Comparison of ENCODE assay signal across 7 mouse cellular contexts in genomic region chr19:29251191-29251957, GRCm38 (mm10). TPM values are rescaled to one million over a fixed set of nuclear protein-coding genes. Genes with fewer than 3 reads are reported as not detected.
DNase-seq lines count a peak whose midpoint lies in the region; ATAC-seq lines count a peak whose summit lies in the region.

Gene Jak2 (plus strand): TSS chr19:29251828.

- H3K27me3 ChIP-seq in intestine, embryonic 16.5 days (replicated peaks; ENCODE audit: control insufficient read depth, insufficient read depth, low read length), result no peaks in the 10 kb centered on the region
- 0 out of 2 replicates have a peak, but pooled peaks cover 3% of the 10 kb centered on the region for H3K27me3 ChIP-seq in limb, embryonic 10.5 days (ENCODE audit: low read depth, poor library complexity, severe bottlenecking)
- H3K27me3 ChIP-seq in midbrain, embryonic 12.5 days, result no peaks in the 10 kb centered on the region

- H3K4me3 ChIP-seq in intestine, embryonic 16.5 days (ENCODE audit: low read length), result peak within 1 kb of the TSS; percentile 97
- peak within 1 kb of the TSS; percentile 88 for H3K4me3 ChIP-seq in limb, embryonic 10.5 days
- peak within 1 kb of the TSS; percentile 60 for H3K4me3 ChIP-seq in midbrain, embryonic 12.5 days

- peak within 1 kb of the TSS; percentile 97 for H3K27ac ChIP-seq in intestine, embryonic 16.5 days (ENCODE audit: low read length)
- H3K27ac ChIP-seq in limb, embryonic 10.5 days, result peak within 1 kb of the TSS; percentile 98
- H3K27ac ChIP-seq in midbrain, embryonic 12.5 days (replicated peaks), result peak within 1 kb of the TSS; percentile 97

- WGBS in intestine, embryonic 16.5 days, result under 1% methylated on average over 93 of the region's 114 CpGs
- WGBS in limb, embryonic 10.5 days, result 3% methylated on average over 111 of the region's 114 CpGs
- under 1% methylated on average over 81 of the region's 114 CpGs for WGBS in midbrain, embryonic 12.5 days

- peak within 1 kb of the TSS; percentile 79 for H3K4me2 ChIP-seq in intestine, embryonic 16.5 days (ENCODE audit: low read depth, low read length)
- H3K4me2 ChIP-seq in midbrain, embryonic 12.5 days (replicated peaks), result peak within 1 kb of the TSS; percentile 71

- DNase-seq in adrenal gland, postnatal 14 days, result peak; percentile 97
- DNase-seq in embryo, embryonic 9.5 days (ENCODE audit: extremely low spot score), result peak; percentile 92
- DNase-seq in gastrocnemius, postnatal 4 days (ENCODE audit: low spot score in 2 of 2), result peak; percentile 86 to 92
- peak; percentile 94 for DNase-seq in limb, embryonic 10.5 days (ENCODE audit: low spot score)
- peak; percentile 94 for DNase-seq in skeletal muscle tissue, adult 2 months (ENCODE audit: low read depth, low spot score)

- peaks cover 13% of the 10 kb centered on the region for H3K4me1 ChIP-seq in intestine, embryonic 16.5 days (ENCODE audit: control insufficient read depth, insufficient read depth, low read length)
- H3K4me1 ChIP-seq in limb, embryonic 10.5 days, result peaks cover 31% of the 10 kb centered on the region
- H3K4me1 ChIP-seq in midbrain, embryonic 12.5 days, result peaks cover 42% of the 10 kb centered on the region

- no peaks in the 10 kb centered on the region for H3K9me3 ChIP-seq in intestine, embryonic 16.5 days (ENCODE audit: control insufficient read depth, low read length)
- no peaks in the 10 kb centered on the region for H3K9me3 ChIP-seq in limb, embryonic 10.5 days (replicated peaks)
- no peaks in the 10 kb centered on the region for H3K9me3 ChIP-seq in midbrain, embryonic 12.5 days

- H3K9ac ChIP-seq in intestine, embryonic 16.5 days (ENCODE audit: low read depth, low read length), result peak within 1 kb of the TSS; percentile 99
- H3K9ac ChIP-seq in midbrain, embryonic 12.5 days (replicated peaks), result peak within 1 kb of the TSS; percentile 85

- H3K36me3 ChIP-seq in intestine, embryonic 16.5 days (ENCODE audit: control insufficient read depth, insufficient read depth, low read length), result no peaks in the 10 kb centered on the region
- H3K36me3 ChIP-seq in limb, embryonic 10.5 days, result no peaks in the 10 kb centered on the region
- no peaks in the 10 kb centered on the region for H3K36me3 ChIP-seq in midbrain, embryonic 12.5 days

- peak; percentile 97 for ATAC-seq in intestine, embryonic 16.5 days
- ATAC-seq in midbrain, embryonic 12.5 days (ENCODE audit: low FRiP score, low read depth), result peak; percentile 95

RNA-seq across cellular contexts. Expression of gene Jak2, which starts in this region (rescaled TPM):
- 19.6 and 22.3 TPM in 2 replicates for total RNA-seq in adrenal gland, postnatal 14 days (2021)
- 10 to 100 TPM; 16.2 to 18.4 TPM for total RNA-seq in gastrocnemius, postnatal 4 days (2021)
- polyA plus RNA-seq in intestine, embryonic 16.5 days (2015; fragmentation: Nextera tagmentation; extraction: Ambion mirVana), result 3.0 and 3.7 TPM in 2 replicates
- 5.4 and 8.0 TPM in 2 replicates for polyA plus RNA-seq in limb, embryonic 10.5 days (2016; fragmentation: Nextera tagmentation; extraction: Ambion mirVana)
- 16.6 and 18.7 TPM in 2 replicates for polyA plus RNA-seq in midbrain, embryonic 12.5 days (2016; fragmentation: Nextera tagmentation; extraction: Ambion mirVana)

Comparison
In these comparisons a context has a peak if more than half of its experiments do, and no peak if none do; other contexts are left out.
1. Peak in every context shown above with its lines: DNase-seq, ATAC-seq, H3K4me3 ChIP-seq and H3K27ac ChIP-seq.